Mouse (Mus musculus) CH12.LX (cell line): ENCODE results near the gene Med29.

Experiments used
- BHLHE40 ChIP-seq: IDR thresholded peaks from 2 replicates; pipeline ENCODE4 v1.6.1; 2011; ENCODE audit warnings: mild to moderate bottlenecking, low read depth, low read length, improper control_type of control experiment
- CTCF ChIP-seq, 2 experiments: IDR thresholded peaks in 1 of 2; conservative IDR thresholded peaks in 1 of 2; 2 replicates each; pipeline ENCODE4 v1.5.1; 2011 to 2012; ENCODE audit warnings: low read depth in 2 of 2, low read length in 2 of 2, improper control_type of control experiment in 1 of 2, inconsistent platforms in 1 of 2, mild to moderate bottlenecking in 1 of 2, moderate library complexity in 1 of 2
- EP300 ChIP-seq: IDR thresholded peaks from 2 replicates; pipeline ENCODE4 v1.6.1; 2011; ENCODE audit warnings: low read length, improper control_type of control experiment
- ETS1 ChIP-seq: conservative IDR thresholded peaks from 2 replicates; pipeline ENCODE4 v1.6.1; 2012; ENCODE audit warnings: low read depth, mild to moderate bottlenecking, inconsistent platforms, low read length, improper control_type of control experiment, moderate library complexity
- GABPA ChIP-seq: IDR thresholded peaks from 2 replicates; pipeline ENCODE4 v1.6.1; 2012; ENCODE audit warnings: low read depth, low read length, improper control_type of control experiment, inconsistent platforms; ENCODE audit not compliant: insufficient replicate concordance
- PAX5 ChIP-seq: IDR thresholded peaks from 2 replicates; pipeline ENCODE4 v1.6.1; 2012; ENCODE audit warnings: low read length, inconsistent platforms, mixed read lengths
- POLR2A ChIP-seq: IDR thresholded peaks from 2 replicates; pipeline ENCODE4 v1.6.1; 2011; ENCODE audit warnings: low read depth, mild to moderate bottlenecking, improper control_type of control experiment, low read length
- UBTF ChIP-seq: IDR thresholded peaks from 2 replicates; pipeline ENCODE4 v1.6.1; 2012; ENCODE audit warnings: low read depth, mild to moderate bottlenecking, inconsistent platforms, low read length, improper control_type of control experiment, moderate library complexity
- USF1 ChIP-seq: IDR thresholded peaks from 2 replicates; pipeline ENCODE4 v1.6.1; 2014; ENCODE audit warnings: low read depth, mild to moderate bottlenecking, inconsistent platforms, low read length, improper control_type of control experiment
- USF2 ChIP-seq: conservative IDR thresholded peaks from 2 replicates; pipeline ENCODE4 v1.6.1; 2011; ENCODE audit warnings: low read depth, low read length, improper control_type of control experiment
- ZC3H11A ChIP-seq: IDR thresholded peaks from 2 replicates; pipeline ENCODE4 v1.6.1; 2012; ENCODE audit warnings: low read depth, mild to moderate bottlenecking, inconsistent platforms, low read length, improper control_type of control experiment

DNA sequence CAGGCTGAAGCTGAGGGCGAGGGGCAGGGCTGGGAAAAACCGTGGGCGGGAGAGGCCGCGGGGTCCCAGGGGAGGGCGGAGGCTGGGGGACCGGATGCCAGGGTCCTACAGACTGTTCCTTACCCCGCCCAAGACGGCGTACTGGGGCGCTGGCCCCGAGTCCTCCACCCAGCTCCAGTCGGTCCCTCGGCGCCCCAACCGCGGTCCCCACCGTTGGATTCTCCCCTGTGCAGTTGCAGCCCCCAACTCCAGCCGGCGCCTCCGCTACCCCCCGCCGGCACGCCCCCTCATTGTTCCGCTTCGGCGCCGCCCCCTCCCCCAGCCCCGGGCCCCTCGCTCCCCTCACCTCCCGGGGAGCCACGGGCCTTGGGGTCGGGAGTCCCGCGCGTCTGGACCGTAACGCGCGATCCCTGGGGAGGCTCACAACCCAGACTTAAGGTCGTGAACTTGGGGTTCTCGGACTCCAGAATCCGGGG, 21.0 kb downstream of the Med29 start:
- no peak for TF ChIP-seq CTCF (conservative IDR thresholded peaks at IDR 0.05 in 1 of 2, IDR thresholded peaks at IDR 0.05 in 1 of 2; ENCODE audit: low read depth in 2 of 2, low read length in 2 of 2)
- no peak for TF ChIP-seq ZC3H11A
- no peak for TF ChIP-seq EP300
- TF ChIP-seq USF1, result no peak
- TF ChIP-seq USF2, result no peak
- TF ChIP-seq GABPA, result no peak
- TF ChIP-seq POLR2A, result no peak
- no peak for TF ChIP-seq BHLHE40
- TF ChIP-seq UBTF, result 0 out of 2 replicates have a peak, but pooled peaks have one; percentile 16
- no peak for TF ChIP-seq PAX5
- TF ChIP-seq ETS1, result no peak
